Mouse (Mus musculus): ENCODE measurements around the gene Ptprn2.
"Not testable (repeated sequence)": the region's sequence is repeated elsewhere in the genome, so short reads cannot be mapped to it uniquely, and the experiment has no call there.

Ptprn2 gene

DNA sequence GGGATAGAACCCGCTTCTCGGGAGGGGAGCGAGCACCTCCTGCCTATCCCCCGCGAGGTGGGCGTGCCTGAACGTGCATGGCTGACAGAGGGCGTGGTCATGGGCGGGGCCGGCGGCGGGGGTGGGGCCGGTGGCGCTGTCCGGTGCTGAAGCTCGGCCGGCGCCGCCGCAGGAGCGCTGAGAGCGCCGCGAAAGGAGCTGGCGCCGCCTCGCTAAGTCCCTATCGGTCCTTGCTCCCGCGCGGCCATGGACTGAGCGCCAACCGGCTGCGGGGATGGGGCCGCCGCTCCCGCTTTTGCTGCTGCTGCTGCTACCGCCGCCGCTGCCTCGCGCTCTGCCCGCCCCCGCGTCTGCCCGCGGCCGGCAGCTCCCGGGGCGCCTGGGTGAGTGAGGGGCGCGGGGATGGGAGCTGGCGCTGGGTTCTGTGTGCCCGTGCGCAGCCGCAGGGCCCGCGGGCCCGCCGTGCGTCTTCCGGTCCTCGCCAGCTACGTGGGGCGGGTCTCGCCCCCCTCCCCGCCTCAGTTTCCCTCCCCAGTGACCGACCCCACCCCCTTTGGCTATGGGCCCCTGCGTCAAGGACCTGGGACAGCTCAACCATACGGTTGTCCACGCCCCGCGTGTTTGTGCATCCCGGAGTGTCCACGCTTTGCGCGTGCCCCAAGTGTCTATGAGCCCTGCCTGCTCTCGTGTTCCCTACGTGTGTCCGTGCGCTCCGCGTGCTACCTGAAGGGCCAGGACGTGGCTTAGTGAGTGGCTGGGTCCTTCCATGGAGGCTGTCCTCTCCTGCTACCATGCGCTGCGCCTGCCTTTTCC is at the start of gene Ptprn2:
Gene Ptprn2 (plus strand): TSS at position 130 of the 813 bp plus-strand sequence.
- peak; percentile 87 for DNase-seq (ENCODE audit: low spot score)

DNA sequence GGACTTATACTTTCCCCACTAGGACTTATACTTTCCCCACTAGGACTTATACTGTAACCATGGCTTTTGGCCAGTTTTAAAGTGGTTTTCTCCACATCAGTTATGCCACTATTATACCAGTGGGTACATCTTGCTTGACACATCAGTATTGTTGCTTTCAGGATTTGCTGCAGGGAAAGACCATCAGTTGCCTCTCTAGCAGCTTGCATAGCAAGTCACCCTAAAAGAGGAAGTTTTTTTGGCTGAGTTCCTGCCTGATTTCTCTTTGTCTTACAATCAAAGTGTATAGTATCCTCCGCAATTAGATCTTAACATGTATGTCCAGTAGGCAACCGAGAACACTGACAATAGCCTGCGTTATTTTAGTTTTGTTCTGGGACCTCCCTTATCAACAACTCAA is 49.4 kb upstream of the Ptprn2 start:
- DNase-seq (ENCODE audit: low spot score), result no peak

DNA sequence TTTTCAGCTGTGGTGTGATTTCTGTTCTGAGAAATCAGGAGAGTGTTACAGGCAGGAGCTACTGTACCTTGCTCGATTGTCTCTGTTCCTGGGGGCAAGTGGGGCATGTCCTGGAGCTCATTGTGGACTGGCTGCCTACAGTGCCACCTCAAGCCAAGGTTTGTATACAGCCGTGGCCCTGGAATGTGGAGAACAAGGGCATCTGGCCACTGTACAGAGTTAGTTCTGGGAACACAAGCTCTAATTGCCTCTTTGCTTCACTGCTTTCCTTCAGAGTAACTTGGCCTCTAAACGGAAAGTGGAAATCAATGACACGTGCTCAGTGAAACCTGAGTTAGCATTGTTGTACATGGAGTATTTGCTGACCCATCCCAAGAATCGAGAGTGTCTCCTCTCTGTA is 46.9 kb upstream of the Ptprn2 start:
- no peak for DNase-seq (ENCODE audit: low spot score)

DNA sequence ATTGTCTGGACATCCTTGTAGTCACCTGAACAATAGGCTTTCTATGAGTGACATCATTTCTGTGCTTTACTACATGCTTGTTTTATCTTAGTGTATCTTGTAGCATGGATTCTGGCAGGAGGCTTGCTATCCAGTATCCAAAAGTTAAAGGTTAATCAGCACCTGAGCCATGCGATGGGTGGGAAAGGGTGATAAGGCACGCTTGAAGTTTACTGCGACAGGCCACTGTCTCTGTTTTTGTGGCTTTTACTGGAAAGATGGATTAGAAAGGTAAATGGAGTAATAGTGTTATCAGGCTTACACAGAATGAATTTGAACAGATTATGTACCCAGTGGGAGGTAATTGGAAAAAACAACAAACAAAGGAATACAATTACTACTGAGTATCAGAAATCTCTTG is 43.3 kb upstream of the Ptprn2 start:
- no peak for DNase-seq (ENCODE audit: low spot score)

DNA sequence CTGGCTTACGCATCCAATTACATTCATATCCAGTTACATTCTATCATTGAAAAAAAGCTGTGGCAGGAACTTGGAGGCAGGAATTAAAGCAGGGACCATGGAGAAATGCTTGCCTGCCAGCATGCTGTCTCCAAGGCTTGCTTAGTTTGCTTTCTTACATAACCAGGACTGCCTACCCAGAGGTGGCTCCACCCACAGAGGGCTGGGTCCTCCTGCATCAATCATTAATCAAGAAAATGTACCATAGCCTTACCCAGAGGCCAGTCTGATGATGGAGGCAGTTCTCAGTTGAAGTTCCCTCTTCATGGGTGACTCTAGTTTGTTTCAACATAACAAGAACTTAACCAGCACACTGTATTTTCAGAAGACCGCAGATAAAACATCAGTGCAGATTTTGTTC is 36.0 kb upstream of the Ptprn2 start:
- no peak for DNase-seq (ENCODE audit: low spot score)

DNA sequence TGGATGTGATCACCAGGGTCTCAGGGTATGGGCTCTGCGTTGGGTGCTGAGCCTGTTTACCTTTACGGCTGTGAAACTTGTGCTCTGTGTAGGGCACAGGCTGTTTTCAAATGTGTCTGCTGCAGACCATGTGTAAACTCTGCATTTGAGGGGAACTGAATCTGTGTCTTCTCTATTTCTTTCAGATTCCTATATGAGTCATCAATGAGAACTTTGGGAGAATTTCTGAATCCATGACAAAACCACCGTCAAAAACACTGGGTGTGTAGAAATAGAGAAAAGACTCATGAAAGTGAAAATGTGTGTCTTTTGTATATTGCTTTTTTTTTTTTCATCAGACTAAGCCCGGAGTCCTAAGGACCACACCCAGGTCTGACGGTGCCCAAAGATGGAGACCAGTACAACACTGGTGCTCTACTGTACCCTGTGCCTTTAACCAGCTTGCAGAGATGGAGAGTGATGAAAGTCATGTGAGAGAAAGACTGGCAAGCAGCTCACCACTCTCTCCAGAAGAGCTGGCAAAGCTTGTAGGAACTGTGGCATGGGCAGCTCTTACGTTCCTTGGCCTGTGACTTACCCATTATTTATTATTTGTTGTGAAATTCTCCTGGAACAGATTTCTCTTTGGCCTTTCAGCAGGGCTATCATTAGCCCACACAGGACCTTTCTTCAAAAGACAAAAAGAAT is 25.0 kb upstream of the Ptprn2 start:
- DNase-seq (ENCODE audit: low spot score), result no peak

DNA sequence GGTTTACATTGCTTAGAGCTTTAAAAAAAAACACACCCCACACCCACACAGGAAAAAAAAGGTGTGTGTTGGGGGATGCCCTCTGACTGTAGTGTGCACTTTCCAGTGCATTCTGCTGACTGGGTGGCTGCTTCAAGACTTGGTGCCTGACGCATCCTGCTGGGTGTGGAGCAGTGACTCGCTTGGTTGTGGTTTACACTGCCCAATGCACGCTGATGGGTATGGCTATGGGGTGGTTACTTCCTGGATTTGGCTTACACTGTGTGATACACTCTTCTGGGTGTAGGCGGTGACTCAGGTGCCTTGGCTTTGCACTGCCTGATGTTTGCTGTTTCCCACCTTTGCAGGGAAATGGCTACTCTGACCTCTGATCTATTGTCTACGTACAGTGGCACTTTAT is 18.5 kb upstream of the Ptprn2 start:
- no peak for DNase-seq (ENCODE audit: low spot score)

DNA sequence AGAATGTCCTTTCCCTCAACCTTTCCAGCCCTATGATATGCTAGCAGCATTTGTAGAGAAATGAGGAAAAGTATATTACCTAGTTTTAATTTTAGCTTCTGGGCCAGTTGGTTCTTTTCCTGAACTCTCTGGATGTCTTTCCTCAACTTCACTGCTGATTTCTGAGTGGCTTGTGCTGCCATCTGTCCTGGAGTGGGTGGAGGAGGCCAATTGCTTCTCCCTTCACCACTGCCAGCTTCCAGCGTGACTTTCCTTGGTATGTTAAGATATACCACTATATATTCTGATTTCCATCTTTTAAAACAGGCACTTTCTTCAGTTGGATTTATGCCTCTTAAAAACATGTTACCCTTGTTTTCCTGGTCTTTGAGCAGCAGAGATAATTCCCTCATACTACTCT is 17.2 kb upstream of the Ptprn2 start:
- no peak for DNase-seq (ENCODE audit: low spot score)

DNA sequence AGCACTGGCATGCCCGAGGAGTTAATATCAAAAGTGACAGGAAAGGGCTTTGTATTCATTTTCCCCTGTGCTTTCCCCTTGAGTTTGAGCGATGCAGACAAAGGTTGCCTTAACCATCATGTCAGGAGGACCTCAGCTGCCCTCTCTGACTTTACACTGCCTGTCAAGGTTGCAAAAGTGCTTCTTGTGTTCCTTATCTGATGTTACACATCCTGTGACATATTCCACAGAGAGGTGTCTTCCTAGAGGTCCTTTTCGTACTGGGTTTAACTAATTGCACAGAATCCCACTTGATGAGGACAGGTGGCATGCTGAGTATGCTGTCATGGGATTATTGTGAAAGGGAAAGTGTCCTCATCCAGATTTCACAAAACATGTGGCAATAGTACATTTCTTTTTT is 16.4 kb upstream of the Ptprn2 start:
- peak; percentile 1 for DNase-seq (ENCODE audit: low spot score)

DNA sequence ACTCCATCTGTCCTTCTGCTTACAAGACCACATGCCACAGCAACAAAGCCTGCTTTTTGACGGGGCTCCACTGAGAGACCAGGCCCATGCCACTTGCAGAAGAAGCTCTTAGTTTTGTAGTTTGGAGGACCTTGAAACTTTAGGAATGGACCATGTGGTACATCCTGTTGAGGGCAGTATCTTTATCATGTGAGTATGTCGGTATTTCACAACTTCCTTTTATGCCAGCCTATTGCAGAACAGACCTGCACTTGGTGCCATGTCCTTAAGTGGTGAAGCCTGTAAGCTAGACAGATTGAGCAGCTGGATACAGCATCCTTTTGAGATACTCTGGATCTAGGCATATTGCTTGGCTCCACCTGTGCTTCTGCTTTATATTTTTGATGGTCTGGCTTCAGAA is 12.3 kb upstream of the Ptprn2 start:
- DNase-seq (ENCODE audit: low spot score), result peak; percentile 15

DNA sequence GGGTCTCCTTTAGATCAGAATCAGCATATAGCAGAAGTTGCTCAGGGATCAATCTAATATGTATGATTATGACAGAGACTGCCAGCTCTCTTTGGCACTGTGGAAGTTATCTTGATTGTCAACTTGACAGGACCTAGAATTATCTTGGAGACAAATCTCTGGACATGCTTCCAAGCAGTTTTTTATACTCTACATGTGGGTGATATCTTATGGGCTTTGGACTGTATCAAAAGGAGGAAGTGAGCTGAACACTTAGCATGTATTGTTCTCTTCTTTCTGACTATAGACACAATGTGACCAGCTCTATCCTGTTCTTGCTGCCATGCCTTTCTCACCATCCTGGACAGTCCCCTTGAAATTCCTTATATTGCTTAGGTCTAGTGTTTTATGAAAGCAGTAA is 11.8 kb upstream of the Ptprn2 start:
- no peak for DNase-seq (ENCODE audit: low spot score)

DNA sequence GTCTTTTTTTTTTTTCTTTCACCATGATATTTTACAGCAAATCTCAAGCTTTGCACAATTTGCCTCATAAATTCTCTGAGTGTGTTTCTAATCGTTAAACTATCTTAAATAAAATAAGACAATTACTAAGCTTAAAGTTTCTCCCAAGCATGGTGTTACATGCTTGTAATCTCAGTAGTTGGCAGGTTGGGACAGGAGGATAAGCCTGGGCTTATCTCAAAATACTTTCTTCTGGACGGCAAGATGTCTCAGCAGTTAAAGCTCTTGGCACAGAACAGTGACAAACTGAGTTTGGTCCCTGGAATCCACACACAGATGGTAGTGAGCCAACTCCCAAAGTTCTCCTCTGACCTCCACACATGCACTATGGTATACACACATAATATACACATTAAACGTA is 10.8 kb upstream of the Ptprn2 start:
- DNase-seq (ENCODE audit: low spot score), result peak; percentile 2

DNA sequence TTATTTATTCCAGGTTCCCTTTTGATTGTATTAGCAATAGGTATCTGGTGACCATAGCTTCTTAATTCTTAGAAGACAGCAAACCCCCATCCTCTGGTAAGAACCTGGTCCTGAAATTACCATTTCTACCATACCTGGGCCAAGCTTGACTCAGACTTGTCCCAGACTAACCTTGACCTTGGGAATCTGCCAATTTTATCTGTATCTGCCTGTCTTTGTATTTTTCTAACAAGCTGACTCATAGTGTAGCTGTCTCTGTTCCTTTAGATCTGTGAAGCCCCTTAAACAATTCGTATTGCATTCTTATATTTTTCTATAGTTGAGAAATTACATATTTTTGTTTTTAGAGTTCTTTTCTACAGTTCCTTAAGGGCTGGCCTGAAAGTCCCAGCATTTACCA is 6.7 kb upstream of the Ptprn2 start:
- no peak for DNase-seq (ENCODE audit: low spot score)

DNA sequence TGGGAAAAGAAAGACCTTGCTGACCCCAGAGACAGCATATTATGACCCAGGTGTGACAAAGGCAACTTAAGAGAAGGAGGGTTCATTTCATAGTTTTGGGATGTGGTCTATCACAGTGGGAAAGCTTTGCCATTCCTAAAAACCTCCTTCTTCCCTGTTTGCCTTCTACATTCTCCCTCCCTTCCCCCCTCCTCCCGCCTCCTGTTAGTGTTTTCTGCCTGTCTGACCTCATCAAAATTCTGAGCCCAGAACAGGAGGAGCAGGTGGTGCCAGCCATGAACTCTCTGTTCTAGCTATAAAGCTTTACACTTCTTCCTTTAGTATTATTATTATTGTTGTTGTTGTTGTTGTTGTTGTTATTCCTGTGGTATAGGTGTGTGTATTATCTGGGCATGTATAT is 3.6 kb upstream of the Ptprn2 start:
- DNase-seq (ENCODE audit: low spot score), result no peak

DNA sequence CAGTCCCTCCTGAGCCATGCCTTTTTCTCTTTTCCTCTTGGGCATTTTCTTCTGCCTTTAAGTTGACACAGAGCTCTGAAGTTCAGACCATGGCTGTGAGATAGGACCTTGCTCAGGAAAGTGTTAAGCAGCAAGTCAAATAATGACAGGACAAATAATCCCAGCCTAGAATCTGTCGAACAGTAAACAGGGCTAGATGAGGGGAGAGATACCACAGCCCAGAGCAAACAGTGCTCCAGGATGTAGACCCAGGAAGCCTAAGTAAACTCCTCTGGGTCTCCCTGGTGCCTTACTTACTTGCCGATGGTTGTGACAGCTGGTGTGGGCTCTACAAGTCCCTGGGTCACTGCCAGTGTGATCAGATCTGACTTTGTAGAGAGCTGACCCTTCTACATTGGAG is 1.9 kb upstream of the Ptprn2 start:
- DNase-seq (ENCODE audit: low spot score), result no peak

DNA sequence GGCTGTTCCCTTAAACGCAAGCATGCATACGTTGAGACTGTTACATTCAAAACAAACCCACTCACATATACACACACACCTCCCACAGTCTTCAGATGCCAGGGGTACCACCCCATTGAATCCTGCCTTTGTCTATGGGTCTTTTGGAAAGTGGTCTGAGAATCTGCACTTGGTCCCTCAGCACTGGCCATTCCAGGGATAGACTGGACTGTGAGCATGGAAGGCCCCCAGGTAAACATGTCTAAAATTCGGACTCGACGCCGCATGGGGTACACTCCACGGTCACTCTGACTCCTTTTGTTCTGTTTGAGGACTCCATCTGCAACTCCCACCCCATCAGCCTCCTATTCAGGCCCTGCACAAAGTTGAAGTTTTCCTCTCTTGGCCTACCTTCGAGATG is 529 bp upstream of the Ptprn2 start:
- DNase-seq (ENCODE audit: low spot score), result no peak

DNA sequence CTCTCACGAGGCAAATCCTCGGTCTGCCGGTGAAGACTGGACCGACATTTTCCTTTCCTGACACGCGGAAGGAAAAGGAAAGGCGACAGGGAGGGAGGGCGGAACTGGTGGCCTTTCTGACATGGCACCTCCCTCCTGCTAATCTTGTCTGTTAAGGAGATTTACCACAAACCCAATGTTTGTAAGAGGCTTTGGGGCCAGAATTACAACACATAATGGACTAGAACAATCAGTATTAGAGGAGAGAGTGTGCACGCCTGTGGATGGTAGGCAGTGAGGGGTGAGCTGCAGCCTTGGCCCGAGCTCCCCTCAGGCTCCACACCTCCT is 847 bp downstream of the Ptprn2 start:
- DNase-seq (ENCODE audit: low spot score), result no peak

DNA sequence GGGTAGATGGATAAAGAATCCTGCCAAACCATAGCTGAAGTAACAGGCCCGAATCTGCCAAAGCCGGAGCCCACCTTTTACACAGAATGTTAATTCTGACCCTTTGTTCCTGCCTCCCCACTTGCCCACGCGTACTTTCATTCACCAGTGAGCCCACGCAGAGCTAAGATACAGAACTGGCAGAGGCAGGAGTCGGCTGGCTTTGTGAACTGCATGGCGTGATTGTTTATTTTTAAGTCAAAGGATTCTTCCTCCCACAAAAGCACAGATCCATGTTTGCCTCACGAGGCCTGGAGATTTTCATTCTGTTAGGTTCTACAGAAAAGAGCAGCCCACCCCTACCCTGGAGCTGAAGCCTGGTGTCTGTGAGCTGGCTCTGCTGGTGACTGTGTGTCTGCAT is 3.3 kb downstream of the Ptprn2 start:
- DNase-seq (ENCODE audit: low spot score), result no peak

DNA sequence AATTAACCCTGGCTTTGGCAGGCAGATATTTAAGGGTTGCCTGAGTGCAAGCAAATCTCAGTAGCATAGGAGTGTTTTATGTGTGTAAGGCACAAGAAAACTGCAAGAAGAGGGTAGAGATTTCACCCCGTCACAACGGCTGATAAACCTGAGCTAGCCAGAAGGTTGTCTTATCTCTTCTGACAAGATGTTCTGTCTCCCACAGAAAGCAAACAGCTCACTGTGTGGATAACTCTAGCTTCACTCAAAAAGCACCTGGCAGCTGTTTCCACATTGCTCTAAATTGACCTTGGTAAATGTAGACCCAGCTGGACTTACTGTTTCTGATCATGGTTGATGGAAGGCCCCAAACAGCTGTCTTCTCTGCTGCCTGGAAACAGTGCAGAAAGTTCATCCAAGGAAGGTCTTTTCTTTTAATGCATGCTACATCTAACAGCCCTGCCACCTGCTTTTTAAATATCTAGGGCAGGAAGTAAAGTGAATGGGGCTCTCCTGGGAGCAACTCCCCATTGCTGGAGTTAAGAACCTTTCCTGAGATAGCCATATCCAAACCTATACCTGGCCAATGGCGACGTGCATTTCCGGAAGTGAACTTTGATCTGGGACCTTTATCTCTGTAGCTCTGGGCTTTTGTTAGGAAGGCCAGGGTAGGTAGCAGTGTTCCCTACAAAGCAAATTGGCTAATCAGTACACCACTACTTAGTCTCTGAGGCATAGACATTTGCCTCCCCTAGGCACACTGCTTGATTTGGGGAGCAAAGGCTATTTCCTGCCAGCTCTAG is 5.2 kb downstream of the Ptprn2 start:
- no peak for DNase-seq (ENCODE audit: low spot score)

DNA sequence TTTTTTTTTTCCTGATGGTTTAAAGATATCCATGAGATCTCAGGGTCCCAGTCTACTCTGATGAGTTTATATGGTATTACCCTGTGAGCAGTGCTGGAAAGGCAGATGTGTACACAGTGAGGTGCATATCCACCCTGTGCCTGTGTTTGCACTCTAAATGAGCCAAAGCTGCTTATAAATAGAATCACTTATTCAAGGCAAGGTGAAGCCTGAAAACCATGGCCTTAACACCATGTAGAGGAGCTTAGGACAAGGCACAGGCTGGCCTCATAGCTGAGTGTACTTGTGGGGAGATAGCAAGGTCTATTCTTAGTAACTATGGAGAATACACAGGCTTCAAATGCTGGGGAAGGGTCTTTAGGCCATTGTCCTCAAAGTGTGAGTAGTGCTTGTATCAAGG is 13.1 kb downstream of the Ptprn2 start:
- no peak for DNase-seq (ENCODE audit: low spot score)

DNA sequence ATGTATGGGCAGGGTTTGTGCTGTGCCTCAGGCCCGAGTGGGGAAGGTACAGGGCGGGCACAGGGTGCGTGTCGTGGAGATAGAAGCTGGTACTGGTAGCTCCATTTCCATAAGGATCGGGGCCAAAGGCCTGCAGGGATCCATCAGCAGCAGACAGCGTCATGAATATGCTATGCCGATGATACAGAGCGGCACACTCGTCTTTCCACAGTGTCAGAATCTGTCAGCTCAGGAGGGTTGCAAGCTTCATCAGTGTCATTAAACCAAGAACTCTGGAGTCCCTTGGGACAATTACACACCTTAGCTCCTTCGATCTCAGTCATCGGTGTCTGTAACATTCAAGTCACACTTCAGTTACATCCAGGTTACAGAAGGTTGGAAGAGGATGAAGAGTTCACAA is 15.1 kb downstream of the Ptprn2 start:
- DNase-seq (ENCODE audit: low spot score), result no peak

DNA sequence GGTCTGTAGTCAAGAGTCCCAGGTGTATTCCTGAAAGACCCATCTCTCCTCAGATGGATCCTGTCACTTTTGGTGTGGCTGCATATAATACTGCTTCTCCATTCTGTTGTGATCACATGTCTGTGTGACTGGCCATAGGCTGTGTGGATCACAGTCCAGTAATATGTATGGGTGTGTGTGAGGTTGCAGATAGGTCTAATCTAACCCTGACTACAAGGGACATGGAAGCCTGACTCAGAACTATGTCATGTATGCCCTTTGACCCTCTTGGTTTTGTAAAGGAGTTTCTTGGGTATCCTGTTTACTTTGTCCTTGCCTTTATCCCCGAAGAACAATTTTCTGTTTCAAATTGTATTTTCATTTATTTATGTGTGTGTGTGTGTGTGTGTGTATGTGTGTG is 27.0 kb downstream of the Ptprn2 start:
- no peak for DNase-seq (ENCODE audit: low spot score)

DNA sequence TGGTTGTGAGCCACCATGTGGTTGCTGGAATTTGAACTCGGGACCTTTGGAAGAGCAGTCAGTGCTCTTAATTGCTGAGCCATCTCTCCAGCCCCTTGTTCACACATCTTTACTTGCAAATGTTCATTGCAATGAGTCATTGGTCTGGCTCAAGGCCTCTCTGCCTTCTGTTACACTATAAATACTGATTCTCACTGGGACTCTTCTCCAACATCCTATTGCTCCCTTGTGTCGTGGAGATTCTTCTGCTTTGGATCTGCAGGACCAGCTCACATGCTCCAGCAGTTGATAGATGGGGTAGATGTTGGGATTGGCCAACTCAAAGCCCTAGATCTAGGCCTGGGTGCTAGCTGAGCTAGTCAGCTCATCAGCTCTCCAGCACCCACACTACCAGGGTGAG is 28.3 kb downstream of the Ptprn2 start:
- not testable (repeated sequence) for DNase-seq (ENCODE audit: low spot score)
